Mouse (Mus musculus): ENCODE measurements at regions not wholly inside any gene's neighbourhood (a gene's known extent, or its start where the extent isn't known, plus 50 kb on each side); places are given as distances from the start of the nearest gene placed in this dataset.

- Histone ChIP-seq H3K27me3 (ENCODE audit: insufficient read depth, poor library complexity, severe bottlenecking) (no peaks in the 10 kb centered on the region), H3K4me3 (no peak overlapping the region), H3K9me3 (no peaks in the 10 kb centered on the region), H3K4me1 (peaks cover 10% of the 10 kb centered on the region; the same call in 1 of the 2 replicates), H3K36me3 (no peaks in the 10 kb centered on the region), H3K27ac (no peak overlapping the region)
- WGBS: 79% methylated on average over 4 of the region's 4 CpGs
- DNase-seq (ENCODE audit: low spot score): no peak
Measured at GRCm38 (mm10) chr13:52741371-52741770, 158.4 kb downstream of the Syk start.

GRCm38 (mm10) chr13:52756005-52756404 lies 173.0 kb downstream of the Syk start:
- WGBS: 54% methylated on average over 10 of the region's 10 CpGs
- 0 out of 2 replicates have a peak, but pooled peaks cover 8% of the 10 kb centered on the region for H3K27me3 ChIP-seq (ENCODE audit: insufficient read depth, poor library complexity, severe bottlenecking)
- H3K4me1 ChIP-seq: peaks cover 26% of the 10 kb centered on the region
- no peak overlapping the region for H3K4me3 ChIP-seq
- H3K36me3 ChIP-seq: no peaks in the 10 kb centered on the region
- DNase-seq (ENCODE audit: low spot score): peak; percentile 66
- H3K9me3 ChIP-seq: no peaks in the 10 kb centered on the region
- H3K27ac ChIP-seq: peak overlapping the region; percentile 31; the same call in 1 of the 2 replicates

- no peaks in the 10 kb centered on the region for H3K9me3 ChIP-seq
- 0 out of 2 replicates have a peak overlapping the region, but pooled peaks have one; percentile 18 for H3K4me3 ChIP-seq
- no peaks in the 10 kb centered on the region for H3K36me3 ChIP-seq
- H3K27me3 ChIP-seq (ENCODE audit: insufficient read depth, poor library complexity, severe bottlenecking): no peaks in the 10 kb centered on the region
- peak; percentile 83 for DNase-seq (ENCODE audit: low spot score)
- 19% methylated on average over 13 of the region's 13 CpGs for WGBS
- peaks cover 31% of the 10 kb centered on the region for H3K4me1 ChIP-seq
- peak overlapping the region; percentile 75 for H3K27ac ChIP-seq
Measured at GRCm38 (mm10) chr13:52765508-52766181, 163.8 kb downstream of the Auh start.

- peak overlapping the region; percentile 75 for H3K27ac ChIP-seq
- H3K27me3 ChIP-seq (ENCODE audit: insufficient read depth, poor library complexity, severe bottlenecking): no peaks in the 10 kb centered on the region
- no peaks in the 10 kb centered on the region for H3K36me3 ChIP-seq
- H3K4me3 ChIP-seq: no peak overlapping the region
- peak; percentile 63 for DNase-seq (ENCODE audit: low spot score)
- H3K9me3 ChIP-seq: no peaks in the 10 kb centered on the region
- WGBS: 81% methylated on average over 2 of the region's 2 CpGs
- H3K4me1 ChIP-seq: peaks cover 31% of the 10 kb centered on the region
Measured at GRCm38 (mm10) chr13:52766236-52766635, 163.2 kb downstream of the Auh start.

GRCm38 (mm10) chr13:52769956-52770355 lies 159.5 kb downstream of the Auh start:
- no peak overlapping the region for H3K4me3 ChIP-seq
- H3K27ac ChIP-seq: 0 out of 2 replicates have a peak overlapping the region, but pooled peaks have one; percentile 8
- DNase-seq (ENCODE audit: low spot score): no peak
- H3K27me3 ChIP-seq (ENCODE audit: insufficient read depth, poor library complexity, severe bottlenecking): no peaks in the 10 kb centered on the region
- H3K9me3 ChIP-seq: no peaks in the 10 kb centered on the region
- 74% methylated on average over 8 of the region's 8 CpGs for whole genome bisulfite sequencing
- H3K4me1 ChIP-seq: peaks cover 29% of the 10 kb centered on the region
- H3K36me3 ChIP-seq: no peaks in the 10 kb centered on the region

- Histone ChIP-seq H3K36me3 (no peaks in the 10 kb centered on the region), H3K27ac (no peak overlapping the region), H3K9me3 (no peaks in the 10 kb centered on the region), H3K4me3 (no peak overlapping the region), H3K27me3 (ENCODE audit: insufficient read depth, poor library complexity, severe bottlenecking) (no peaks in the 10 kb centered on the region), H3K4me1 (peaks cover 13% of the 10 kb centered on the region)
- DNase-seq (ENCODE audit: low spot score): peak; percentile 38
- 85% methylated on average over 3 of the region's 3 CpGs for WGBS
Measured at GRCm38 (mm10) chr13:52771518-52771917, 158.0 kb downstream of the Auh start.

- no peaks in the 10 kb centered on the region for H3K27me3 ChIP-seq (ENCODE audit: insufficient read depth, poor library complexity, severe bottlenecking)
- H3K9me3 ChIP-seq: no peaks in the 10 kb centered on the region
- no peak overlapping the region for H3K27ac ChIP-seq
- no peak overlapping the region for H3K4me3 ChIP-seq
- H3K36me3 ChIP-seq: no peaks in the 10 kb centered on the region
- DNase-seq (ENCODE audit: low spot score): no peak
- 79% methylated on average over 4 of the region's 4 CpGs for WGBS
- peaks cover 12% of the 10 kb centered on the region; the same call in 1 of the 2 replicates for H3K4me1 ChIP-seq
Measured at GRCm38 (mm10) chr13:52772081-52772480, 157.4 kb downstream of the Auh start.

- H3K4me1 ChIP-seq: peaks cover 6% of the 10 kb centered on the region; the same call in 1 of the 2 replicates
- H3K27me3 ChIP-seq (ENCODE audit: insufficient read depth, poor library complexity, severe bottlenecking): no peaks in the 10 kb centered on the region
- no peaks in the 10 kb centered on the region for H3K36me3 ChIP-seq
- WGBS: 70% methylated on average over 6 of the region's 6 CpGs
- H3K27ac ChIP-seq: no peak overlapping the region
- no peak overlapping the region for H3K4me3 ChIP-seq
- DNase-seq (ENCODE audit: low spot score): no peak
- no peaks in the 10 kb centered on the region for H3K9me3 ChIP-seq
Measured at GRCm38 (mm10) chr13:52777396-52778034, 152.0 kb downstream of the Auh start.

GRCm38 (mm10) chr13:52778848-52779247 lies 150.6 kb downstream of the Auh start:
- no peaks in the 10 kb centered on the region for H3K27me3 ChIP-seq (ENCODE audit: insufficient read depth, poor library complexity, severe bottlenecking)
- no peak overlapping the region for H3K27ac ChIP-seq
- peaks cover 6% of the 10 kb centered on the region; the same call in 1 of the 2 replicates for H3K4me1 ChIP-seq
- no peaks in the 10 kb centered on the region for H3K9me3 ChIP-seq
- no peak overlapping the region for H3K4me3 ChIP-seq
- DNase-seq (ENCODE audit: low spot score): no peak
- H3K36me3 ChIP-seq: no peaks in the 10 kb centered on the region
- 42% methylated on average over 4 of the region's 4 CpGs for WGBS
